Mouse (Mus musculus) heart, embryonic 10.5 days (tissue): ENCODE data around the gene Emb. TPM values are rescaled to one million over a fixed set of nuclear protein-coding genes. Genes with fewer than 3 reads are reported as not detected.

Source experiments
- DNase-seq: peaks from one replicate; pipeline ENCODE4 v3.0.0-alpha.2; 2017; ENCODE audit warnings: low spot score
- H3K27ac ChIP-seq: fragments of 300-500 bp; sonication (generic); 2 replicates; pipeline ENCODE4 v1.5.1; 2016; ENCODE audit warnings: mild to moderate bottlenecking
- H3K27me3 ChIP-seq: fragments of 300-500 bp; sonication (generic); 2 replicates; pipeline ENCODE4 v1.6.1; 2016; ENCODE audit warnings: mild to moderate bottlenecking; ENCODE audit not compliant: poor library complexity, insufficient read depth, severe bottlenecking
- H3K36me3 ChIP-seq: fragments of 300-500 bp; sonication (generic); 2 replicates; pipeline ENCODE4 v1.6.1; 2016; ENCODE audit warnings: mild to moderate bottlenecking, moderate library complexity
- H3K4me1 ChIP-seq: fragments of 300-500 bp; sonication (generic); 2 replicates; pipeline ENCODE4 v1.6.1; 2016; ENCODE audit warnings: mild to moderate bottlenecking
- H3K4me3 ChIP-seq: fragments of 300-500 bp; sonication (generic); 2 replicates; pipeline ENCODE4 v1.5.1; 2016; ENCODE audit warnings: mild to moderate bottlenecking, moderate library complexity
- H3K9me3 ChIP-seq: fragments of 300-500 bp; sonication (generic); 2 replicates; pipeline ENCODE4 v1.6.1; 2016; ENCODE audit warnings: mild to moderate bottlenecking, moderate library complexity
- WGBS: fragments of 180-500 bp; shearing (Covaris S2); methylation state at CpG from one replicate; pipeline ENCODE4 v1.1.7; 2016; 5-methylcytosine and 5-hydroxymethylcytosine counted together
- polyA plus RNA-seq: library from polyadenylated mRNA; unstranded; fragments of >200 nt; fragmentation: Nextera tagmentation; extraction: Ambion mirVana; gene quantifications from 2 replicates; pipeline ENCODE4 v1.2.1, GENCODE M21; 2016

Gene Emb
- polyA plus RNA-seq, 1 experiment from 2014 or later: 44.9 TPM

DNA sequence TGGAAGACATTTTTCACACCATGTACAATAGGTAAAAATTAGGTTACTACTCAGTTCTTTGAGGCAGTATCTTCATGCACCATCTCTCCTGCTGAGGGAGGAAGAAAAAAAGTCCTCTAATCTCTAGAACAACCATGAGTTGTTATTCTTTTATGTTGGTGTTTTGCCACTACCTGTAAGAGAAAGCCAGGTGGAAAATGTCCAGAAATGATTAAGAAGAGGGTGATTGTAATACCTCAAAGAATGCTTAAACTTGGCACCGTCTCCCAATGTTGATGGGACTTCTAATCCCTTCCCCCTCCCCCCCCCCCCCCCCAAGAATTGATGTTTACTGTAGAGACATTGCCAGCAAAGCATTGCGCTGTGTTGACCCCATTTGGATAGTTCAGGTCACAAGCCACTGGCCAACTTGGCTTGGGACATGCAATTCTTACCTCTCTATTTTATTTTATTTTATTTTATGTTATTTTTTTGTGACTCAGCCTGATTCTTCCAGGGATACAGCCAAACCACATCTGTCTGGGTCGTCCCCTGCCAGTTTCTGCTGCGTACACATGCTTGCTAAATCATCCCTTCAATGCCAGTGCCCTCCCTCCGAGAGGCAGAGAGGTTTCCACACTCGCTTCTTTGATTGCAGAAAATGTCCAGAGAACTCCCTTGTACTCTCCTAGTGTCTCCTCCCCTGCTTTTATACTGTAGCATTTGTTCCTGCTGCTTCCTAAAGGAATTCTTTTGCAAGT is 22.2 kb downstream of the Emb start:
- WGBS: 87% methylated on average over 6 of the region's 6 CpGs
- peak; percentile 6 for DNase-seq
- H3K27me3 ChIP-seq: no peaks in the 10 kb centered on the region

GRCm38 (mm10) chr13:117233808-117234207 is 25.5 kb downstream of the Emb start:
- 93% methylated on average over 8 of the region's 8 CpGs for WGBS
- peak; percentile 9 for DNase-seq
- peaks cover 23% of the 10 kb centered on the region for H3K4me1 ChIP-seq
- no peaks in the 10 kb centered on the region for H3K9me3 ChIP-seq
- no peaks in the 10 kb centered on the region for H3K36me3 ChIP-seq
- H3K27ac ChIP-seq: no peak overlapping the region
- no peaks in the 10 kb centered on the region for H3K27me3 ChIP-seq
- H3K4me3 ChIP-seq: no peak overlapping the region

More for the DNA sequence above, 22.2 kb downstream of the Emb start:
- H3K4me3 ChIP-seq: no peak overlapping the region
- no peaks in the 10 kb centered on the region for H3K9me3 ChIP-seq
- H3K36me3 ChIP-seq: no peaks in the 10 kb centered on the region
- peaks cover 12% of the 10 kb centered on the region for H3K4me1 ChIP-seq
- H3K27ac ChIP-seq: no peak overlapping the region

GRCm38 (mm10) chr13:117234486-117234885 is 26.1 kb downstream of the Emb start:
- no peaks in the 10 kb centered on the region for H3K27me3 ChIP-seq
- peaks cover 23% of the 10 kb centered on the region for H3K4me1 ChIP-seq
- H3K27ac ChIP-seq: no peak overlapping the region
- no peak overlapping the region for H3K4me3 ChIP-seq
- 83% methylated on average over 7 of the region's 7 CpGs for WGBS
- no peaks in the 10 kb centered on the region for H3K36me3 ChIP-seq
- H3K9me3 ChIP-seq: no peaks in the 10 kb centered on the region
- peak; percentile 17 for DNase-seq

GRCm38 (mm10) chr13:117235530-117236212 is 27.3 kb downstream of the Emb start:
- H3K27me3 ChIP-seq: no peaks in the 10 kb centered on the region
- 0 out of 2 replicates have a peak overlapping the region, but pooled peaks have one; percentile 7 for H3K4me3 ChIP-seq
- no peaks in the 10 kb centered on the region for H3K36me3 ChIP-seq
- H3K9me3 ChIP-seq: no peaks in the 10 kb centered on the region
- peak; percentile 76 for DNase-seq
- peaks cover 23% of the 10 kb centered on the region for H3K4me1 ChIP-seq
- peak overlapping the region; percentile 38; the same call in 1 of the 2 replicates for H3K27ac ChIP-seq
- WGBS: 39% methylated on average over 11 of the region's 11 CpGs

DNA sequence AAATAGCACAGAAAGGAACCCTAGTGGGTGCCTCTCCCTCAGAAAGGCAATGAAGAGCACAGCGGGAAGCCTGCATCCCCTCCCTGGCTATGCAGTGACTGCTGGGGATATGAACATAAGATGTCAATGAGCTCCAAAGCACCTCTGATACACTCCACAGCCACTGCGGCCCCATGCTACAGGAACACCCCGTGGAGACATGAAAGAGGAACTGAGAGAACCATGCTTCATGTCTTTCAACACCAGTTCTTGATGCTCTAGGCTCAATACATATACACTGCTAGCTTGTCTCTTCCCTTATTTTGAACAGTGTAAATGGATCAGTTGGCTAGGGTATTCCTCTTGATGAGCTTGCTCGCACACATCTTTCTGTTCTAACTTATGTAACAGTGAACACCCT is 28.8 kb downstream of the Emb start:
- H3K27me3 ChIP-seq: no peaks in the 10 kb centered on the region
- WGBS: 58% methylated on average over 4 of the region's 4 CpGs
- H3K36me3 ChIP-seq: no peaks in the 10 kb centered on the region
- H3K27ac ChIP-seq: no peak overlapping the region
- no peak overlapping the region for H3K4me3 ChIP-seq
- peaks cover 16% of the 10 kb centered on the region for H3K4me1 ChIP-seq
- peak; percentile 65 for DNase-seq
- H3K9me3 ChIP-seq: no peaks in the 10 kb centered on the region

GRCm38 (mm10) chr13:117242063-117242462 is 33.7 kb downstream of the Emb start:
- Histone ChIP-seq H3K36me3 (no peaks in the 10 kb centered on the region), H3K4me1 (peaks cover 9% of the 10 kb centered on the region; the same call in 1 of the 2 replicates), H3K27ac (no peak overlapping the region), H3K9me3 (no peaks in the 10 kb centered on the region), H3K4me3 (no peak overlapping the region), H3K27me3 (no peaks in the 10 kb centered on the region)
- peak; percentile 38 for DNase-seq
- WGBS: 90% methylated on average over 3 of the region's 3 CpGs

- H3K36me3 ChIP-seq: no peaks in the 10 kb centered on the region
- H3K9me3 ChIP-seq: no peaks in the 10 kb centered on the region
- WGBS: 82% methylated on average over 5 of the region's 5 CpGs
- peaks cover 6% of the 10 kb centered on the region; the same call in 1 of the 2 replicates for H3K4me1 ChIP-seq
- no peak overlapping the region for H3K4me3 ChIP-seq
- peak; percentile 7 for DNase-seq
- no peak overlapping the region for H3K27ac ChIP-seq
- no peaks in the 10 kb centered on the region for H3K27me3 ChIP-seq
These were observed 34.3 kb downstream of the Emb start for GRCm38 (mm10) chr13:117242621-117243020.

DNA sequence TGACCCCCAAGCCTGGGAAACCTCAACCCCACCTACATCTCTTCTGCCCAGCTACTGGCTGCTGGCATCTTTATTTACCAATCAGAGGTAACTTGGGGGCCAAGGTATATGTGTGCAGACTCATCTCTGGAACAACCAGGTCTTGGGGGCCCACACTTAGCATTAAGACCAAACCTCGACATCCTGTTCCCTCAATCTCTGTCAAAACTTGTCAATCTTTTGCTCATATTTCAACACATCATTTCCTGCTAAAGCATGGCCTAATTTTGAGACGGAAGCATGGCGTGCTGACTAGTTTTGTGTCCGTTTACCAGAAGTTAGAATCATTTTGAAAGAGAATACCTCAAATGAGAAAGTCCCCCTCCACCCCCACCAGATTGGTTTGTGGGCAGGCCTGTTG is 52.4 kb downstream of the Emb start:
- peaks cover 3% of the 10 kb centered on the region; the same call in 1 of the 2 replicates for H3K36me3 ChIP-seq
- peak; percentile 30 for DNase-seq
- H3K4me1 ChIP-seq: no peaks in the 10 kb centered on the region
- 86% methylated on average over 4 of the region's 4 CpGs for WGBS
- H3K9me3 ChIP-seq: no peaks in the 10 kb centered on the region
- H3K27me3 ChIP-seq: no peaks in the 10 kb centered on the region
- no peak overlapping the region for H3K27ac ChIP-seq
- no peak overlapping the region for H3K4me3 ChIP-seq

DNA sequence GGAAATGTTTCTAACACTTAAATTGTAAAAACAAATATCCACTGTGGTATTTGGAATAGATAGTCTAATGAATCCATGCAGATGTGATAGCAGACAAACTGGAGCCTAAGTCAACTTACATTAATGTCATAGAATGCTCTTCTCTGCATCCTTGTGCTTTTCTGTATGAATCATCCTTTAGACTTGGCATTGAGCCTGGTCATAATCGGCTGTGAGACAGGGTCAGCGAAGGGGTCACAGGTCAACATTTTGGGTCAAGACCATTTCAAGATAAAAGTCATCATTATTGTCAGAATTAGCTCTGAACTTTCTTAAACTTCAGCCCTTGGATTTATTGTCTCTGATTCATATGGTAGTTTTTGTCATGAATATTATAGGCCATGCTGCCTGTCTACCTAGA is 57.8 kb downstream of the Emb start:
- WGBS: 68% methylated on average over 2 of the region's 2 CpGs
- DNase-seq: peak; percentile 54
- peaks cover 5% of the 10 kb centered on the region; the same call in 1 of the 2 replicates for H3K36me3 ChIP-seq

GRCm38 (mm10) chr13:117267963-117268362 is 59.6 kb downstream of the Emb start:
- H3K27me3 ChIP-seq: no peaks in the 10 kb centered on the region
- 94% methylated on average over 14 of the region's 14 CpGs for WGBS
- no peak for DNase-seq

More for the DNA sequence above, 57.8 kb downstream of the Emb start:
- Histone ChIP-seq H3K27me3 (no peaks in the 10 kb centered on the region), H3K4me3 (no peak overlapping the region), H3K4me1 (no peaks in the 10 kb centered on the region), H3K9me3 (no peaks in the 10 kb centered on the region), H3K27ac (no peak overlapping the region)

GRCm38 (mm10) chr13:117284036-117284435 is 75.7 kb downstream of the Emb start:
- no peak for DNase-seq
- H3K4me1 ChIP-seq: no peaks in the 10 kb centered on the region
- WGBS: 77% methylated on average over 4 of the region's 4 CpGs
- no peaks in the 10 kb centered on the region for H3K36me3 ChIP-seq
- no peak overlapping the region for H3K27ac ChIP-seq
- no peaks in the 10 kb centered on the region for H3K27me3 ChIP-seq
- no peaks in the 10 kb centered on the region for H3K9me3 ChIP-seq
- H3K4me3 ChIP-seq: no peak overlapping the region

More at GRCm38 (mm10) chr13:117267963-117268362, 59.6 kb downstream of the Emb start:
- Histone ChIP-seq H3K27ac (no peak overlapping the region), H3K4me3 (no peak overlapping the region), H3K36me3 (peaks cover 5% of the 10 kb centered on the region; the same call in 1 of the 2 replicates), H3K4me1 (no peaks in the 10 kb centered on the region), H3K9me3 (no peaks in the 10 kb centered on the region)

DNA sequence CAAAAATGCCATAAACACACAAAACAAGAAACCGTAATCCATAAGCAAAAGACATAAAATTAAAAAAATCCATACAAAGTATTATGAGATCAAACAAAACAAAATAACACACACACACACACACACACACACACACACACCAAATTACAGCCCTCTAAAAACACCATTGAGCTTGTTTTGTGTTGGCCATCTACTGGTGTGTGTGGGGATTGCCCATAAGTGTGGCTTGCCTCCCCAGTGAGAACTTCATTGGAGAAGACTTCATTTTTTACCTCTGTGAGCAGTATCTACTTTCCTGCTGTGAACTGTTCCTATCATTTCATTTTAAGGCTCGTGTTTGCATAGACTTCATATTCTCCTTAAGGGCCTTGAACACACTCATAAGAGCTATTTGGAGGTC is 78.6 kb downstream of the Emb start:
- Histone ChIP-seq H3K27ac (no peak overlapping the region), H3K4me3 (no peak overlapping the region), H3K4me1 (peaks cover 4% of the 10 kb centered on the region; the same call in 1 of the 2 replicates), H3K36me3 (no peaks in the 10 kb centered on the region), H3K27me3 (no peaks in the 10 kb centered on the region), H3K9me3 (no peaks in the 10 kb centered on the region)
- no peak for DNase-seq
- 89% methylated on average over 2 of the region's 2 CpGs for WGBS

DNA sequence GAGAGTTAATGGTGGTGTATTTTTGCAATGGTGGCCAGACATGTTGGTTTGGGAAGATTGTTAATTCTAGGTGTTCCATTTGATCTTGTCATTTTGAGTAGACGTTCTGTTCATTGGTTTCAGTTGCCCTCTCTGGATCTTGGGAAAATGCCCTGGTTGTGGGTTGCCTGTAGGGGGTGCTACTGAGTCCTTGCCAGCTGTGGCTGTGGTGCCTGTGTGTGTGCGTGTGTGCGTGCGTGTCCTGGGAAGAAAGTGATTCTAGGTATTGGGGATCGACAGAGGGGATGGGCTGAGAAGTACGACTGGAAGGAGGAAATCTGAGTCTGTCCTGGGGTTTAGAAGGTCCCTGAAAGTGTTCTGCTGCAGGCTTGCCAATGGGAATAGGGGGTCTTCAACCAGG is 79.1 kb downstream of the Emb start:
- no peak for DNase-seq
- H3K36me3 ChIP-seq: no peaks in the 10 kb centered on the region

More for the DNA sequence above, 79.1 kb downstream of the Emb start:
- H3K9me3 ChIP-seq: no peaks in the 10 kb centered on the region
- 85% methylated on average over 6 of the region's 6 CpGs for WGBS
- no peak overlapping the region for H3K4me3 ChIP-seq
- H3K4me1 ChIP-seq: peaks cover 4% of the 10 kb centered on the region; the same call in 1 of the 2 replicates
- no peaks in the 10 kb centered on the region for H3K27me3 ChIP-seq
- H3K27ac ChIP-seq: no peak overlapping the region
